Mouse (Mus musculus) embryonic fibroblast, embryonic 13.5 days (primary cell): Measurements from ENCODE around the gene Pstpip1.

Source experiments
- CTCF ChIP-seq: IDR thresholded peaks from 2 replicates; pipeline ENCODE4 v1.5.1; 2011; ENCODE audit warnings: mild to moderate bottlenecking, control low read depth, low read length, moderate library complexity, borderline replicate concordance; ENCODE audit not compliant: insufficient read depth
- POLR2A ChIP-seq: IDR thresholded peaks from 2 replicates; pipeline ENCODE4 v1.6.1; 2011; ENCODE audit warnings: low read depth, mild to moderate bottlenecking, control low read depth, low read length, moderate library complexity

- TF ChIP-seq CTCF (no peak), POLR2A (no peak)
These were observed 64.8 kb downstream of the Pstpip1 start for GRCm38 (mm10) chr9:56154572-56154971.
